Mouse (Mus musculus) layer of hippocampus, postnatal 10 days (tissue): ENCODE data around the gene Vgll2. TPM values are rescaled to one million over a fixed set of nuclear protein-coding genes. Genes with fewer than 3 reads are reported as not detected.

ENCODE experiments used
- DNase-seq, 2 experiments: peaks; one replicate each; pipeline ENCODE4 v3.0.0; 2021; ENCODE audit warnings: low spot score in 2 of 2
- long read RNA-seq: library from polyadenylated mRNA; stranded (forward); transcript quantifications from one replicate; pipeline ENCODE4 v2.0.0, GENCODE M21; 2023
- total RNA-seq, 2 experiments: library from RNA; stranded (reverse); gene quantifications; 2 replicates each; pipeline ENCODE4 v1.2.3; 2021

Vgll2 gene
- total RNA-seq = under 1 TPM in 1 of 2 experiments, not detected in 1; 0.33 TPM
- long read RNA-seq = 0 reads

DNA sequence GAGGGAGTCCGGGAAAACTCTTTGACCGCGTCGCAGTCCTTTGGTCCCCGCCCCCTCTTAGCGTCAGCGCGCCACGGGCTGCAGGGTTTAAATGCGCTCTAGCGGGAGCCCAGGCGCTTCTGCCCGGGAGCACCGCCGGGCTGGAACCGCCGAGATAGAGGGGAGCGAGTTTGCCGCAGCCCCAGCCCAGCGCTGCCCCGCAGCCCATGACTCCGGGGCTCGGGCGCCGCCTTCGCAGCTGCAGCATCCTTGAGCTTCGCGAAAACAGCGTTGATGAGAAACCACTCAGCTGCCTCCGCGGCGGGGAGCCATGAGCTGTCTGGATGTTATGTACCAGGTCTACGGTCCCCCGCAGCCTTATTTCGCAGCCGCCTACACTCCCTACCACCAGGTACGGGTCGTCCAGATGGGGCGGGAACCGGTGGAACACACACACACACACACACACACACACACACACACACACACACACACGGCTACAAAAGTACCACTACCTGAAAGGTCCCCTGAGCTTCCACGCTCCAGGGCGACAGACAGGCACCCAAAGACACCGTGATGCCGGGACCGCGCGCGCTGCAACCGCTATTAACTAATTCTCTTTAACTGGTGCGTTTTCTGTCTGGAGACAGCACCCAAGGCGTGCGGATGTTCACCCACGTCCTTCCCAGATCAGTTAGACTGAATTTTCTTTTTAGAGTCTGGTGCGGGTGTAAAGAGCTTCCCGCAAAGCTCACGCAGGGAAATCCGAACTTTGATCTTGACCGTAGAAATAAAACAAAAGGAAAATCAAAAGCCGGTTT is at the start of gene Vgll2:
Gene Vgll2 (plus strand): TSS at position 90 of the 800 bp plus-strand sequence.
- peak; percentile 27 to 37 for DNase-seq

DNA sequence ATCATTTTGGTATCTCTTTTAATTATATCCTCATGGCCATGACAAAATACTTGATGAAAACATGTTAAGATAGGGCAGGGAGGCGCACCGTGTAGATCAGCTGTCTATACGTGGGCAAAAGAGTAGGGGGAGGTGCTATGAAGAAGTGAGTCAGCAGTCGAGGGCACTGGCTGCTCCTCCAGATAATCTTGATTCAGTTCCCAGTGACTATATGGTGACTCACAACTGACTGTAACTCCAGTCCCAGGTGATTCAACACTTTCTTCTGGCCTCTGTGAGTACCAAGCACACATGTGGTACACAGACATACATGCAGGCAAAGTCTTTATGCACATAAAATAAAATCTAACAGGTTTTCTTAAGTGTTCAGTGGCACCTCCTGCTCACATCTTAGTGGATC is 47.2 kb upstream of the Vgll2 start:
- no peak for DNase-seq

DNA sequence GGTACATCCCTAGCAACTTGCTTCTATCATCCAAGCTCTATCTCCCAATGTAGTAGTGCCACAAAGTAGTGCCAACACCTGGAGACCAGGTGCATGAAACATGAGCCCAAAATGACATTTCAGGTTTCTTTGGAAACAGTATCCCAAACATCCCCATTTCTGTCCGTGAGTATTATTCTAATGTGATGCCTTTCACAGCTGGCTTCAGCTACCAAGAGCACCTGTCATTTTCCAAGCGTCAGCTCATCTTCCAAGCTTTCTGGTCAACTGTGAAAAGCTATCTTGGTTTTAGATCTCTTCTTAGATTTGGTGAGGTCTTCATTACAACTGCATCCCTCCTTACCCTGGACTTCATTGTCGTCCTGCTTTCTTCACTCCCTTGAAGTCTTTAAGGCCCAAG is 46.7 kb upstream of the Vgll2 start:
- DNase-seq = no peak

DNA sequence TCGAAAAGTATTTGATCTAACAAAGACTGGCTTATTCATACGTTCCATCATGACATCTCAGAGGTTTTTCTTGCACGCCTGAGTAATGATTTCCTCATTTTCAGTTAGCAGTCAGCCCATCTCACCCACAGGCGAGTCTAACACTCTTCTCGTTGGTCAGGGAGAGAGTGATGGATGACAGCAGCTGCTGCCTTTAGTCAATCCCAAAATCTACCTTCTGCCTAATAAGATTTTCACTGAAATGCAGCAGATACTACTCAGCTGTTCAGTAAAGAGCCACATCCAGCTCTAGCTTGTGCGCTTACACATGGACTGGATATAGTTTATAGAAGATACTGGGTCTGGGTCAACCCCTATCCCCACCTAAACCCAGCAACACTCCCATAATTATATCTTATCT is 40.7 kb upstream of the Vgll2 start:
- DNase-seq = no peak

DNA sequence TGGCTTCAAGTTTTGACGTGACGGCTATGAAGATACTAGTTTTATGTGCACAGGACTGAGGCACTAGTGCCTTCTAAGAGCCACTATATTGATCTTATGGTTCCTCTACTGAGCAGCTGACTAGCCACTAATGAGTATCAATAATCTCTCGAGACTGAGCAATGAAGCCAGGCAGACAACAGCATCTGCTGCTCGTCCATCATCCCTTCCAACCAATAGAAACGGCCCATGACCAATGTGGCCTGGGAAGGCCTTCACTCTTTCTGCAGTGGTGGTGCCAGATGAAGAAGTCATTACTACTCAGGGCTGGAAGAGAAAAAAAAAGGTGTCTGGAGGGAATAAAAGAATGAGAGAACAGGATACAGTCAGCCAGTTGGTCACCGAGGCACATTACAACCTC is 39.9 kb upstream of the Vgll2 start:
- DNase-seq = no peak

DNA sequence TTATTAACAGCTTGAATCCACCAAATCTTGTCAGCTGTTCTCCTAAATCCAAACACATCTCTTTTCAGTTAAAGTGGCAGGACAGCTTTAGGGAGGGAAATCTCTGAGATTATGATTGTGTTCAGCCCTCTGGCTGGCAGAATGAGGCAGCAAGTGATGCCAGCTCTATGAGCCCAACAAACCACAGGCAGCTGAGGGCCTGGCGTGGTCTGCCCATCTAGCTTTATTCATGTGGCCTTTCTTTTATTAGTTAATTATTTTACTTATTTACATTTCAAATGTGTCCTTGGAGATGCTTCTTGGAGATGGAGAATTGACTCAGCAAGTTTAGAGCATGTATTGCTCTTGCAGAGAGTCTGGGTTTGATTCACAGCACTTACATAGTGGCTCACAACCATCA is 3.8 kb upstream of the Vgll2 start:
- no peak for DNase-seq

DNA sequence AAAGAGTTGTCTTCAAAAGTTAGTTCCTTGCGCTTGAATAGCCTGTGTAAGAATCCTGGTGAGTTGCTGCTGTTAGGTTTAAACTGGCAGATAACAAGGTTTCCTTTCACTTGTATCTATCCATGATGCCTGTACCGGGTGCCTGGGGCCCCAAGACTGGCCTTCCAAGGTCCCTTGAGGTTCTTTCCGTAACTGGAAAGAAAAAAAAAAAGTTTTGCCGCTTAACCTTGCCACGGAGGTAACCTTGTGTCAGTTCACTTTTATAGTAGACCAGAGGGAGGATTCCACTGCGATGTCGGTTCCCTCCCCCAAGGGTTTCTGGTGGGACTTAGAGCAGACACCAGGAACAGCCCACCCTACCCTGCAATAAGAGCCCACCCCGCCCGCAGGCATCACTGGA is 1.1 kb upstream of the Vgll2 start:
- no peak for DNase-seq

DNA sequence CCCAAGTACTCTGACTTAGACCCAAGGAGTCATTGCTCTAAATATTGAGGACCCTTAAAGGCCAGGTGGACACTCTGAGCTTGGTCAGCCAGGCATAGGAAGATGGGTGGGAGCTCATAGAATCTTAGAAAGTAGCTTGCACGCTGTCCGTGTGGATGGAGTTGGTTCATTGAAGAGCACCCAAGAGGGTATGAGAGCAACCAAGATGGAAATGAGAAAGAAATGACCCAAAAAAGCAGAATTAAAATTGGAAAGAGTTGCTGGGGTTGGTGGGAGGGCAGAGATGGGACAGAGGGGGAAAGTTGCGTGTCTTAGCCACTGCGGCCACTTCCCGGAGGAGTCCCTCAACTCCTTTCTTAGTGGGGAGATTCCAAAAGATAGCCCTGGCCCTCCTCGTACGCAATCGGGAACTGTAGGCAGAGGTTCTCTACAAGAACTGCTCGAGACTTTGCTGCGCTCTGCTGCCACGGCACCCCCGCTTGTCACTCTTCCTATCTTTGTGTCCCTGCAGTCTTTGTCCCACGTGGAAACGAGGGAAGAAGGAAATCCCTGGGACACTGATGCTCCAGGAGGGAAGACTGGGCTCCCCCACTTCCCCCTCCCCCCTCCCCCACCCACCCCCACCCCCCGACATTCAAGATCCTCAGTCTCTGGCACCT is 437 bp upstream of the Vgll2 start:
- no peak for DNase-seq

DNA sequence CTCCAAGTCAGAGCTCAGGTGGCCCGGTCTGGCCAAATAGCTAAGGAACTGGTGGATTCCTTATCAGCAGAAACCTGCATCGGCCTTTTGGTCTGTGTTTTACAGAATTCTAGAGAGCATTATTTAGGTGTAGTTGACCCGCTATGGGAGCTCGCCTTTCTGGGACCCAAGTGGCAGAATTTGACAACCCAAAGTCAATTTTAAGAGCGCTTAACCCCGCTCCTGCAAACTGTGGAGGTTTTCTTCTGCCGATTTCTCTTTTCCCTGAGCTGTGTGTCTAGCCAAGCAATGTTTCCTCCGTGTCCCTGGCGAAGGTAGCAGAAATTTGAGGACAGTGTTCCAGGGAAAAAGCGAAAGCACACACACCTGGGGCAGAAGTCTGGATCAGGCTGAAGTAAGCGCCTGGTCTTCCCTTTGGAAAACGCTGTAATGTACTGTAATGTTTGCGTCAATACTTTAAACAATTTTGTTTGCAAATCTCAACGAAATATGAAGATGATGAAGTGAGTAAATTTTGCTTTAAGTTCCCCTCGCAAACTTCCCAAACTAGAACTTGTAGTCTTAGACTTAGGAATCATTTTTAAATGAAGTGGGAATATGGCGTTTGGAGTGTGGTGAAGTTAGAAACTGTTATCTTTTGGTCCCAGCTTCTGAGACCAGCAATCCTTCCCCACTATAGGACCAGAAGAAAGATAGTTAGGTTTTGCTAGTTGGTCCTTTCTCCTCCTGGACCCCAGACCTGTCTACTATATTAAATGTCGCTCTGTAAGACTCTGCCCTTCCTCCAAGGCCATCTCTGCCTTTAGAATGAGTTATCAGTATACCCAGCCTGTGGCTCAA is 1.1 kb downstream of the Vgll2 start:
- no peak for DNase-seq

DNA sequence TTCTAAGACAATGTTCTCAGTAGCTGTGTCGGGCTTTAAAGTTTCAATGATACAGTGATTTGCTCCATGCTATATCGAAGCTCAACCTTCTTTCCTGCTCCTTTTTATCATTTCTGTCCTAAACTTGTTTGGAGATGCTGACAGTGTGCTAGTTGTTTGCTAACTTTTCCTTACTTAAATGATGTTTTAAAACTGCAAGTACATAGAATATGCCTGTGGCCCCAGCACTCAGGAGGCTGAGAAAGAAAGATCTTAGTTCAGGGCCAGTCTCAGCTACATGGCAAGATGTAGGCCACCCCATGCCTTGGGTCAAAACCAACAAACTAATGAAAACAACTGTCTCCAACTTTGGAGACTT is 1.7 kb downstream of the Vgll2 start:
- DNase-seq = no peak

DNA sequence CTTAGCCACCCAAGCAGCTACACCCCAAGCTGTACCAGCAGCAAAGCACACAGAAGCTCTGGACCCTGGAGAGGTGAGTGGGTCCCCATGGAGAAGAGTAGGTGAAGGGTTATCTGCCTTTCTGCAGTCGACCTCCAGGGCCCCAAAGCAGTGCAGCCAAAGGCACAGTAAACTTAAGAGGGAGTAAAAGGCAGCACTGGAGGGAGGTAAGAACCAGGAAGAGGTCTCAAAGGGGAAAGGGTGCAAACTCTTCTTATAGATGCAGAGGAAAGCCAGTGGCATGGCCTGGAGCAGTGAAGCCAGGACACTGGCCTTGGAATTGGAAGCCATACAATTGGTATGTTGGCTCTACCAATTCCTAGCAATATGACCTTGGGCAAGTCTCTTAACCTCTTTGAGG is 3.0 kb downstream of the Vgll2 start:
- DNase-seq = no peak

DNA sequence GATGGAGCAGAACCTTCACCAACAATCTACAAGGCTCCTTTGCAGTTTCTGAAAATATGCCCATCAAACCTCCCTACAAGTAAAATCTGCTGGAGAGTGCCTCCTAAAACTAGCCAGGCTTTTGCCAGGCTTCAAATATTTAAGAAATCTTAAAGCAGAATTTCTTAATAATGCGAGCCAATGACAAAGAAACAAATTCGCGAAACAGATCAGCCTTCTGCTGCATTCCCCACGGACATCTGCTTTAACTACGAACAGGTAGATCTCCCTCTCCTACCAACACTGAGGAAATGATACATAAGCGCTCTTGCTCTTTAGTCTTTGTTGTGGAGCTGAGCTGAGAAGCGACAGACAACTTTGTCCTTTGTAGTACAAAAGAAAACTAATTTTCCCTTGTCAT is 3.5 kb downstream of the Vgll2 start:
- DNase-seq = no peak

DNA sequence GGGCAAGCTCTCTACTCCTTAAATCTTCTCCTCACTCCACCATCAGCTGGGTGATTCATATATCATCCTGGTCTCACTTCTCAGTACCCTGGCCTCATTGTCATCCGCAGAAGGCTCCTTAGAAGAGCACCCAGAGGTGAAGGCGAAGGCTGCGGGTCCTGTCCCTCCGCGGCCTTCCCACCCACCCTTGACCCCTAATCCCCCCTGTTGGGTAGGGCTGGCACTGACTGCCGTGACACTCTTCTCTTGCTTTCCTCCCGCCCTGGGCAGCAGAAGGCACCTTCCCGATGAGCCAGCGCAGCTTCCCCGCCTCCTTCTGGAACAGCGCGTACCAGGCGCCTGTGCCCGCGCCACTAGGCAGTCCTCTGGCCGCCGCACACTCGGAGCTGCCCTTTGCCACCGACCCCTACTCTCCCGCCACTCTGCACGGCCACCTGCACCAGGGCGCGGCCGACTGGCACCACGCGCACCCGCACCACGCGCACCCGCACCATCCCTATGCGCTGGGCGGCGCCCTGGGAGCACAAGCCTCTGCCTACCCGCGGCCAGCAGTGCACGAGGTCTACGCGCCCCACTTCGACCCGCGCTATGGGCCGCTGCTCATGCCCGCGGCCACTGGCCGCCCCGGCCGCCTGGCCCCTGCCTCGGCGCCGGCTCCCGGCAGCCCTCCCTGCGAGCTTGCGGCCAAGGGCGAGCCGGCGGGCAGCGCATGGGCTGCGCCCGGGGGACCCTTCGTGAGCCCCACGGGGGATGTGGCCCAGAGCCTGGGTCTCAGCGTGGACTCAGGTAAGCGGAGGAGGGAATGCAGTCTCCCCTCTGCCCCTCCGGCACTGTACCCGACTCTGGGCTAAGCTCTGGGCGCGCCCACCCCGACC is 5.1 kb downstream of the Vgll2 start:
- DNase-seq = peak in 1 of 2 experiments; percentile 23

DNA sequence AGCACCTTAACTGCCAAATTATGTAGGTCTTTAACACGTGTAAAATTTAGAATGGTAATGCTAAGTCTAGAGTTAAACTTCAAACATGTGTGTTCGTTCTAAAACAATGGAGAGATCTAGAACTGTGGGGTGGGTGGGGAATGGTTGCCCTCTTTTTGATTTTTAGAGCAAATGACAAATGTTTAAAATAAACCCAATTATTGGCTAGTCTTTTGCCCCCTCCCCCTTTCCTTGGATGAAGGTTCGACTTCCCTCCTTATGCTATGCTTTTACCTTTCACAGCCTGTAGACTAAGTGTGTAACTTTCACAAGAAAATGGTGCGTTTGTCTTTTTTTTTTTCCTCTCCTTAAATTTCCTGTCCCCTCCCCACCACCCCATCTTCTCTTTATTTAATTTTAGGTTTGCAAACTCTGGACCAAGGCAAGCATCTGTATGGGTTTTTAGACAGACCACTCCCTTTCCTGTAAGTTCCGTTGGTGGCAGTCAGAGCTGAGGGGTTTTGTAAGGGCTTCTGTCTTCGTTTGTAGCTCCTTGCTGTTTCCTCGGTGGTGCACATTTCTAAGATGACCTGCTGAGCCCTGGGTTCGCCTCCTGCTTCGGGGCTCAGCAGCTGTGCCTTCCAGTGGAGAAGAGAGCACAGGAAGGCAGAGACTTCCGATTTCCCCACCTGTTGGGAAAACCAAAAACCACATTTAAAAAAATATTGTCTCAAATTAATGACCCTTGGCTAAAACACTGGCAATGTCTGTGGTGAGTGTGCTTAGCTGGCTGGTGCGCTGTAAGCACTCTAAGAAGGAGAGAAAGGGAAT is 6.5 kb downstream of the Vgll2 start:
- no peak for DNase-seq

DNA sequence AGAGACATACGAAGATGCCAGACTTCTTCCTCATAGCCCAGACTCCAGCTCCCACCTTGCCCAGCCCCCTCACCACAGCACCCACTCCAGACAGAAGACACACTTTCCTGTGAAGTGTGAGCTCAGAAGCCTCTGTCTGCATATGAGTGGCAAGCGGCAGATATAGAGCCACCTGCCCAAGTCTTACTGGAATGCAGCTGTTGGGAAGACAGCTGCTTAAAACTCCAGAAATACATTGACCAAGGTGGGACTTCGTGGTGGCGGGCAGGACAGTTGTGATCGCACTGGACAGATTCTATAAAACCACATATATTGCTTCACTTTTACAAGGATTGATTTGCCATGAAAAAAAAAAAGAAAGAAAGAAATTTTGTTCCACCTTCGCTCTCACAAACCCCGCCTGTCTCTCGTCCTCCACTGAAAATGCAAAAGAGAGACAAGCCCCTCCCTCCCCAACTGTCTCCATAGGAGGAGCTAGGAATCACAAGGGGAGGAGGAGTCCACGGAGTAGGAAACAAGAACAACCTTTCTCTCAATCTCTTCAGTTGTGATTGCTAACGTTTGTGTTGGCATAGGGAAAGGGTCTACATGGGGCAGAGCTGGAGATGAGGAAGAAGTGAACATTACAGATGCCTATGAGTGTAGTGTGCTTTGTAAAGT is 7.2 kb downstream of the Vgll2 start:
- no peak for DNase-seq

DNA sequence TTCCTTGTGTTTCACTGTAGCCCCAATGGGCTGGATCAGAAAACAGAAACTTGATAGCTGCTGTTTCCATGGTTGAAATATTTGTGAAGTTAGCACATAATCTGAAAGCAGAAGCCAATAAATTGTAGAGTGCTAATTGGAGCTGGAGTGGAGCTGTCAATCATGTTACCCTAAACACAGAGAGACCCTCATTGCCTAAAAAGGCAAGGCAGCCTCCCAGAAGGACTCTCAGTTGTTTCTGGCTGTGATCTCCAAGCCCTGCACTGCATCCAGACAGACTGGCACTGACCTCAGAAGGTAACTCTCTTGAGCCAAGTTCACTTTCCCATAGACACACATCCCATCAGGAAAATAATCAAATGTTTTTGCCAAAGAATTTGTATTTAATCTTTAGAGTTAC is 11.4 kb downstream of the Vgll2 start:
- no peak for DNase-seq

DNA sequence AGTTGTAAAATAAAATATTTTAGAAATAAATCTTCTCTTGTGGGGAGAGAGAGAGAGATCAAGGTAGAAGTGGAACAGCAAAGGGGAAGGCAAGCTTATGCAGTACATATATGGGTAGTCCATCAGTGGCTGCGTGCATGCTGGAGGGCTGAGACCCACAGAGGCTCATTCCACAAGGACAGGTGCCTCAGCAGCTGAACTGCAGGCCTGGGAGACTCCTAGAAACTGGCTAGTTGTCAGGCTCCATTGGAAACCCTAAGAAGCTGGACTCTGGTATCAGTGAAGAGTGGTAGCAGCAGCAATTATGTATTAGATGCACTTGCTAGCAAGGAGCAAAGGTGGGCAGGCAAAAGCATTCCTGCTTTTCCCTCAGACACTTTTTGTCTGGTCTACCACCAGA is 17.1 kb downstream of the Vgll2 start:
- DNase-seq = no peak

DNA sequence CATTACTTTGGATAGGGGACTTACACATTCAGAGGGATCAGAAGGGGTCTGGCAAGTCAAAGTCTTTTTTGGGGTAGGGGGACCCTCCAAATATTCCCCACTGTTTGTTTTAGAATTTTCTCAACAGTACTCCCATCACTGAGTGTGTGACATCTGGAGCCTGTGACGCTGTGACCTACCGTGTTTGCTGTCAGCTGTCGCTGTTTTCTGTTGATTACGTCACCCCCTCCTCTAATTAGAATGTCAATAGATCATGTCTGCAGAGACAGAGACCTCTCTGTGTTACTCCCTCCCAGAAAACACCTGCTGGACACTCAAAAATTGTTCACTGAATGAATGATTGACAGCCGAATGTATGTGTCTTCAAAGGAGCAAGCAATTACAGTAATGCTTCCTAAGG is 20.8 kb downstream of the Vgll2 start:
- no peak for DNase-seq

DNA sequence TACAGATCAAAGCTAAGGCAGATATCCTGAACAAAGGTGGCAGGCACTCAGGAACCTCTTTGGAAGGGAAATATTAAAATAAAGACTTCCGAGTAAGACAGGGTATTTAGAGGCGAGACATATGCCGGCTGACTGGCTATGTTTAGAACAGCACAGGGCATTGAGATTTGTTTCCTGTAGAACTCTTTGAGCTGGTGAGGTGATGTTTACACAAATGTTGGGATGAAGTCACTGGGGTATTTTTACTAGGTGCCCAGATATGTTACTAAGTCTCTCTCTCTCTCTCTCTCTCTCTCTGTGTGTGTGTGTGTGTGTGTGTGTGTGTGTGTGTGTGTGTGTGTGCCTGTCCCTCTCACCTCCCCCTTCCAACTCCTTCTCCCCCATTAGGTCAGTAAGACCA is 26.0 kb downstream of the Vgll2 start:
- no peak for DNase-seq

DNA sequence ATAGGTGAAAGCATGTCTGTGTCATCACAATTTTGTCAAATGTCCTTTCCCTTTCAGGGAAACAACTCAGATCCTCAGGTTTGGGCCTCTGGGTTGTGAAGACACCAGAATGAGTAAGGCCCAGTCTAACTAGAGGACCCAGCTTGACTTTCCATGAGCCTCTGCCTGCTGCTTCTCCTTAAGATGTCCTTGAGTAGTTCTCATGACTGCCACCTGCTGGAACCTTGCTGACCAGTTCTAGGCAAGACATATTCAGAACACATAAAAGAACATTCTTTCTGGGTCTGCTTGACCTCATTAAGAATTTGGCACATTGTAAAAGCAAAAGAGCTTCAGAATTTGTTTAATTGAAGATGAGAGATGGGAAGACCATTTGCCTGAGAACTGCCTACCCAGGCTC is 50.2 kb downstream of the Vgll2 start:
- DNase-seq = peak; percentile 36 to 54
